Mouse (Mus musculus) adrenal gland (tissue): Measurements from ENCODE around the gene Olfr523.

Source experiments
- intact Hi-C: fragments of 180-260 bp; cut with DNase I; formaldehyde crosslinking; loops from one replicate; pipeline ENCODE4 v1.15.1; 2025

Olfr523 gene

DNA sequence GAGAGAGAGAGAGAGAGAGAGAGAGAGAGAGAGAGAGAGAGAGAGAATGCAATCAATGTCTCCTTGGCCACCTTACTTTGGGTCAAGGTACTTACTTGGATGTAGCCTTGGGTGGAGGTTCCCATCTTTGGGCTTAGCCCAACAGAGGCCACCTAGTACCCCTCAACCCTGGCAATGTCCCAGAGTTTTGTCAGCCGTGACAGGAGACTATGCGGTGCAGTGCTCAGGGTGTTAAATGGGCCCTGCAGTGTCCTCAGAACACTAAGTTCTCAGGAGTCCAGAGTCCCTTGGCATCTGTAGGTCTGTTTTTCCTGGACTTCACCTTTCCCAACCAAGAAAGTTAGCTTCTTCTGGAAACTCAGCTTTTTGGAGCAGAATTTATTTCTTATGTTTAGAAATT is 6.2 kb downstream of the Olfr523 start:
- intact Hi-C loops, result no loop called here

DNA sequence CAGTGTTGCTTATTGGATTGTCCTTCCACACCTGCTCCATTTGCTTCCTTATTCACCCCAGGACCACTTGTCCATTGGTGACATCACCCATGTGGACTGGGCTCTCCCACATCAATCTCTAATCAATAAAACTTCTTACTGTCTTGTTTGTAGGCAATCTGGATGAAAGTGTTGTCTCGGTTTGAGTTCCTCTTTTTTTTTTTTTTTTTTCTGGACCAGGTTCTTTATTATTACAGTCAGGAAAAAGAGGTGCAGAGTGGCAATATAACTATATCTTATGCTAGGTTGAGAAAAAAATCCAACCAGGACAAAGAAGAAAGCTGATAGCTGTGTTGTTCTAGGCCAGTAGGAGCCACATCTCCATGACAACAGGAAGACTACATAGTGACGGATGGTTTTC is 7.7 kb downstream of the Olfr523 start:
- intact Hi-C loops, result no loop called here

DNA sequence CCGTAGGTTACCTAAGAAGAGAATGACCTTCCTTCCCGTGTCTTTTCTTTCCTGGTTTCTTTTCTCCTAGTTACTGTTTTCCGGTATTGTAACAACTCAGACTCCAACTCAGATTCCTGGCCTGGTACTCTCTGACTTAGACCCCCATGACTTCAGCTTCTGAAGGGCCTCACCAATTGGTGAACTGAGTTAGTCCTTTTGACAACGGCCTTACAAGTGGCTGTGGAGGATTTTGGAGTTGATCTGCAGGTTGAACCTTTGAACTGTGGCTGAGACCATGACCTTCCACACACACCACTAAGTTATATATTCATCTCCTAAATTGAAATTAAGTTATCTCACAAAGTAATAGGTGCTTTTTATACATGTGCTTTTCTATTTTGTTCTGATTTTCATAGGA is 11.2 kb downstream of the Olfr523 start:
- intact Hi-C loops, result no loop called here

DNA sequence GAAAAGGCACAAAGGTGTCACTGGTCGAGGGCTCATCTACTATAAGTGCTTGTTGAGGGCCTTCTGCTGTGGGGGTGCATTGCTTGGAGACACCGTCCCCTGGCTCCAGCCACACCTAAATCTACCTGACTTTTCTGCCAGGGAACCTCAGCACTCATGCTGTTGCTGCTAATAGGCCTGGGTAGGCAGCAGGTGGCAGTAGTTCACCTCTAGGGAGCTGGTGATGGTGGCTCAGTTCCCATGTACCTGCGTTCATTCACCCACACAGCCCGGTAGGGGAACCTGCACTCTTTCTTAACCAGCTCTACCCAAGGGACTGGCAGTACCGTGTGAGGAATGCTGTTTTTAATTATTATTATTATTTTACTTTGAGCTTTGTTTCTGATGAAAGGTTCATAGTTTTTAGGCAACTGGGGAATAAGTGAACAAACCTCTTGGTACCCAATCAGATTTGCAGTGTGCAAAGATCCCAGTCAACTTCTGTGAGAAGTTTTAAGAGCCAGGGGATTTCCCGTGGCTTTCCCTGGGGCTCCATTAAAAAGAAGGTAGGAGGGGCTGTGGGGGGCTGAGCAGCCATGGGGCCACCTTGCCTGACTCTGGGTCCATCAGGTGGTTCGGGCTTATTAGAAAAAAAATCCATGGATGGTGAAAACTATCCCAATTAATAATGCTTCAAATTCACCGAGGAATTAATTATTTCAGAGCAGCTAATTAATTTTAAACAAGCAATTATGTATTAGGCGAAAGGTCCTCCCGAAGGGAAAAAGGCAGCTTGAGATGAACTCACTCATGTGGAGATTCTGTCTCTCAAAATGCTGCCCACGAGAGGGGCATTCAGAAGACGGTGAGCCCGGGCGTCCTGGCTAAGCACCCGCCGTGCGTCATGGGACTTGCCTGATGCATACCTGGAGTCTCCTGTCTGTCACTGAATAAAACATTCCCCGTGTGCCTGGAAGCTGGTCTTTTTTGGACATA is 13.9 kb downstream of the Olfr523 start:
- intact Hi-C loops, result no loop called here

DNA sequence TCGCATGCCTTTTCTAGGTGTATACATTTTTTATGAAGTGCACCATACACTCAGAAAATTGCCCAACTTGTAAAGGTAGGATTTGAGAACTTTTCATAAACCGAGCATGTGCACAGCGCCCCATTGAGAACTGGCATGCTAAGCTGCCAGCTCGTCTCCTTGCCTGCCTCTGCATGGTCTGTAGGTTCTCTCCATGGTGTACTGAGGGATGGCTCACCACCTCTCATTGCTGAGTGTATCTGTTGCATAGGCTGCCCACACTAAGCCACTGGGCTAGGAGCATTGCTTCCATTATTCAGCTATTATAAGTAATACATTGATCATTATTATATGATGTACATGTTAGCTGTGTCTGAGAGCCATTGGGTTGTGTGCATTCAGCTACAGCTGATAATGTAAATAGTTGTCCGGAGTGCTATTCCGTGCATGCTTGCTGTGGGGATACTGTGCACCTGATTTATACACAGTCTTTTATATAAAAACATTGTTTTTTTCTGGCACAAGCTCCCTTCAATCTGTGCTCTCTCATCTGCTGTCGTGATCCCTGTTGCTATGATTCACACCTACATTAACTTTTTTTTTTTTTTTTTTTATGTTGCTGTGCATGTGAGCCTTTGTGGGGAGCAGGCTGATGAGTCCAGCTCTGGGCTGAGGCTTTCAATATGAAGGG is 14.8 kb downstream of the Olfr523 start:
- intact Hi-C loops, result no loop called here

DNA sequence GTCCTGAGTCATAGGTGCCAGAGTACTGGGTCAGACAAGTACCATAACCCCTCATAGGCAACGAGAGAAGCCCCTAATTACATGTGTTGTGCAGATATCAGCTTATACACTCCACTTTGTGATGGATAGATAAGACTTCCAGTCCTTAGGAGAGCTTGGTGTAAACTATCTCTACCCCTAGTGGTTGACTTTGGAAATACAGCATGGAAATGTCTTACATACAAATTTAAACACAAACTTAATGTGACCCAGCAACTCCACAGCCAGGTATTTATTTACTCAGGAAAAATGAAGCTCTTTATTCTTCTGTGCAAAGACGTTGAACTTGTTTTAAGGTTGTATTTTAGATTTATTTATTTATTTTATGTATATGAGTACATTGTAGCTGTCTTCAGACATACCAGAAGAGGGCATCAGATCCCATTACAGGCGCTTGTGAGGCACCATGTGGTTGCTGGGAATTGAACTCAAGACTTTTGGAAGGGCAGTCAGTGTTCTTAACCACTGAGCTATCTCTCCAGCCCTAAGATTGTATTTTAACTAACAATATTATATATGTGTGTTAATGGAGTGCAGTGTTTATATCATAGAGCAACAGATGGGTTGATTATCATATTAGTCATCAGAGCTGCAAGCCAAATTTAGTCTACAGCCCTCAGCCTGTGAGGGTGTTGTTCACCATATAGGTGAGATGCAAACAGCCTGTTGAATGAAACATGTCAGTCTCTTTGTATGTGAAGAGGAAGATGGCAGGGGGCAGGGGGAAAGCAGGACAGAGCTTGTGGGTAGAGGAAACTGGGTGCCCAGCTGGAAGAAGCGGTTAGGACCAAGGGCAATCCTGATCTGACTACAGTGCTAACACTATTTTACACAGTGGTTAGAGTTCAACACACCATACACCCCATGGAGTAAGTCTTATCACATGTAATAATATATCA is 15.6 kb downstream of the Olfr523 start:
- intact Hi-C loops, result no loop called here

DNA sequence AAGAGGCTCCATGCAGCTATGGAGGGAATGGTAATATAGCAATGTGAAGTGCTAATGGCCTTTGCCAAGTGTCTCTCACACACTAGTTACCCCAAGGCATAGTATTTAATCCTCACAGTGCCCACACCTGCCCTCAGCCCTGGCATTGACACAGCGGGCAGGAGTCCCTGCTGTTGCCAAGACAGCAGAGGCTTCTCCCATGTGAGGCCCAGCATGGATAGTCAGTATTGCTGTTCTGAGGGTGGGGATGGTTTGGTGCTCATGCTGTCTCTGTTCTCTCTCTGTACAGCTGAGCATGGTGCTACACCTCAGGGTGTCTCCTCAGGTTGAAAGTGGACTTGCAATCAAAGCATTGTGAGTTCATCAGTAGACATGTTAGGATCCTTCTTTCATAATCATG is 17.4 kb downstream of the Olfr523 start:
- intact Hi-C loops, result no loop called here

DNA sequence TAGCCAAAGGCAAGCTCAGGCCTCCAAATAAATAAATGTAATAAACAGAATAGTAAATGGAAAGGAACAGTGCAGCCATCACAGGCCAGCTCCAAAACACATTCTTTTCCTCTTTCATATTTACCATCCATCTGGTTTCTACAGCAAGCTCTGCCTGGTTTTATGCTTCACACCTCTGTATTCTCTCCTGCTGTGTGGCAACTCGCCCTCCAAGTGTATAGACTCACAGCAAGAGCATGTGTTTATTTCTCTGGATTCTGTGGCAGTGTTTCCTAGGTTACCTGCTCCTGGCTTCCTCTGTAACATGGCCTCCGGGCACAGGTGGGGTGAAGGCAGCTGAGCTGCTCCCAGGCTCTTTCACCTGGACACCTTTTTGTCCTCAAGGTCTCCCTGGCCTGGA is 19.4 kb downstream of the Olfr523 start:
- intact Hi-C loops, result no loop called here

DNA sequence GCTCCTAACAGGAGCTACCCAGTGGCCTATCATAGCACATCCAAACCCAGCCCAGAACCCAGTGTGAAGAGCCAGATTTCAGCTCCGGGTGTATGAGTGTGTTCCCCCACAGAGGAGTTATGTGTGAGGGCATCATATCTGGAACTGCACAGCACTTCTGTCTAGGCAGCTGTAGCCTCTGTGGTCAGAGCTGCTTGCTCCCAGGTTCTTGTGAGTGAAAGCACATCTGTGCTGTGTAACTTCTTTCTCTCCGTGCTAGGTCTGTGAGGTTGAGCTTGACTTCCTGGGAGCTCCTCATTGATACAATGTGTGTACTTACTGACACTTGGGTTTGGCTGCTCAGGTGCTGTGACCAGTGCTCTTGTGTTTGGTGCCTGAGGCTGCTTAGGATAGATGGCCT is 19.8 kb downstream of the Olfr523 start:
- intact Hi-C loops, result no loop called here

DNA sequence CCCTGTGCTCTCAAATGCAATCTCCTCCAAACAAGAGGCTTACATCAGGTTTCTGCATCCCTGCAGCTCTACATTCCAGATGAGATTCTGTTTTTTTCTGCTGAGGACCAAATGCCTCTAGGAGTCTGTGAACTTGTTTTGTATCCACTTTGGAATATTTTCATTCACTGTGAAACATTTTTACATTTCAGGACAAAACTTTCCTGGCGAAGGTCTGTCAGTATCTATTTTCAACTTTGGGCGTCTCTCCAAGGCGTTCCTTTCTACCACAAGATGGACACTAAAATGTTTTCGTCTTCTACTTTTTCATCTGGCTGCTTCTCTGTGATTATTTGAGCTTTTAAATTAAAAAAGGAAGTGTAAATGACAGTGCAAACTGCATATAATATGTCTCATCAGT is 21.0 kb downstream of the Olfr523 start:
- intact Hi-C loops, result no loop called here

DNA sequence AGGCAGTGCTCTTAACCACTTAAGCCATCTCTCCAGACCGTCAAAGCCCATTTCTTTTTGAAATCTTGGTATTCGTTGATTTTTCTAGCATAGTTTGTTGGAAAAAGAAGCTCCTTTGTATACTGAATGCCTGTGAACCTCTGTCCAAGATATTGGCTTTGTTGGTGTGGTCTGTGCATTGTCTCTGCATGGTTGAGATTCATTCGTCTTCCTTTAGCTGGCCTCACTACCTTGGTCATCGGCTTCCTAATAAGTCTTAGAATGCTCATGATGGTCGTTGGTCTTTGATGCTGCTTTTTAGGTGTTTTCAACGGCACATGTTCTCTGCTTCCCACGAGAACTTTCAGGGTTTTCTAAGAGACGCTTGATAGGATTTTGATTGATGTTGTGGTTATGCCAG is 23.0 kb downstream of the Olfr523 start:
- intact Hi-C loops, result no loop called here

DNA sequence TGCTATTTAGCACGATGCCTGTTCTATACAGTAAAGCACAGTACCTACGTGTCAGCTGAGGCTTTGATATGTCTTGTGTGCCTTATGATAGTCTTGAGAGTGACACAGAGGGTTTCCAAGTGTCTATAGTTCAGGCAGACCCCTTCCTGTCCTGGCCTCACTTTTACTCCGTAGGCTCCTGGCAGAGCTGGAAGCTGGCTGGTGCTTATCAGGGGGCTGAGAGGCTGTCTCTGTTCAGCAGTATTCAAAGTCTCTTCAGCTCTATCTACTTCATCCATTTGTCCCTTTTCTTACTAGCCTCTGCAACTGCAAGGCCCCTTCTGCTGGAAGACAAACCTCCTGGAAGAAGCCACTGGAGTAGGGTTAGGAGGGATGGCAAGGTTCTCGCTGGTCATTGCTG is 28.1 kb downstream of the Olfr523 start:
- intact Hi-C loops, result no loop called here

DNA sequence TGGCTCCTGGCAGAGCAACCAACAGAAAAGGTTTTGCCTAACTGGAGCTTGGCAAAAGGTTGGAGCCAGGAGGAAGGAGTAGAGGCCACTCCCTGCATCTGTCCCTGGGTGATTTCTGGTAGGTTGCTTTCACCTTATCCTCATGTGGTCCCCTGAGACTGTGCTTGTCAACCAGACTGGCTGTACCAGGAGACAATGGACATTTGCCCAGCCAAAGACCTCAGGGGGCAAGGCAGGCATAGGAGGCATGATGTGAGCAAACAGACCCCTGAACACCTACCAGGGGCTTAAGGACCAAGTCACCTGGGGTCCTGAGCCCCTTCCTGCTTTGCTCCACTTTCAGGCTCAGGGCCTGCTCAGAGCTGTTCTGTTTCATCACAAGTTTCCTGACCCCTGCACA is 32.8 kb downstream of the Olfr523 start, which contains the start of gene Olfr524:
Olfr524 (minus strand) TSS at position 101 of the 400 bp plus-strand sequence.
- intact Hi-C loops, result no loop called here

DNA sequence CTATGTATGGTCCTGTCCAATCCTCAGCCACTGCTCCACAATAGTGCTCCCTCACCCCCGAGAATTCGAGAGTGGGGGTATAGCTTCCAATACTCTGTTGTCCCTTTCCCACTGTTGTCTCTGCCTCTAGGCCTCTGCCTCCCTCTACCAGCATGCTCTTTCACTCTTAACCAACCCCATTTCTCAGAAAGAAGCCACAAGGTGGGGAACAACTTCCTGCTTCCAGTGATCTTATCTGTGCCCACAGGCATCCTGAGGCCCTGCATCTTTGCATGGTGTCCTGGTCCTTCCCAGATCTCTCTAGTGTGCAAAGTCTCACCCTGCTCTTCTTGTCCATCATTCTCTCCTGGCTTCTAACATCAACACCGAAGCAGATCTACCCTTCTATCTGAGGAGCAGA is 33.9 kb downstream of the Olfr523 start:
- intact Hi-C loops, result no loop called here

DNA sequence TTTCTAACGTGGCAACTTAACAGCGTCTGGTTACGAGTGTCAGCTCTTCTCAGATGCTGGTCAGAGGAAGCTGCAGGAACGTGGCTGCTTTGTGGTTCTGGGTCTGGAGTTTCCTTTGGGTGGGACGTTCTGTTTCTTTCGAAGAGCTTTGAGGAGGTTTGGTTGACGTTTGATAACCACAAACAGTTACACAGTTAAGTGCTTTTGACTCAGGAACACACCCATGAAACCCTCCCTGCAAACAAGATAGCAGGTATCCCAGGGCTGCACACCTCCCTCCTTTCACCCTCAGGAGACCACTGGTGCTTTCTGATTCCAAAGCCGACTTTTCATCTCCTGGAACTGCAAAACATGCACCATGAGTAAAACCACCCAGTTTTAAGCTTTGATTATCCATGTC is 35.1 kb downstream of the Olfr523 start:
- intact Hi-C loops, result no loop called here

DNA sequence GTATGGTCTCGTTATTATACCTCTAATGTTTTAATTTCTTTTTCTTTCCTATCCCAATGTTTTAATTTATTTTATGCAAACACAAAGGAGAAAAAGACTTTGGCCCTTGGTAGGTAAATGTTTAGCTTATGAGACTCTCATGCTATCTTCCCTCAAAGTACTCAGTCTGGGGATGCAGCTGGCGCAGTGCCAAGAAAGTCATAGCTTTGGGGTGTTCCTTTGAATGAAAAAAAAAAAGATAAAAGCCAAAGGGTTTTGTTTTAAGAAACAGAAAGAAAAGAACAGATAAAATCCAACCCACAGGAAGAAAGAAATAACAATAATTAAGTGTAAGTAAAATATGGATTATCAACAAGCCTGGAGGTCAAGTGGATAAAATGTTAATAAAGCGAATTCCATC is 35.7 kb downstream of the Olfr523 start:
- intact Hi-C loops, result no loop called here

DNA sequence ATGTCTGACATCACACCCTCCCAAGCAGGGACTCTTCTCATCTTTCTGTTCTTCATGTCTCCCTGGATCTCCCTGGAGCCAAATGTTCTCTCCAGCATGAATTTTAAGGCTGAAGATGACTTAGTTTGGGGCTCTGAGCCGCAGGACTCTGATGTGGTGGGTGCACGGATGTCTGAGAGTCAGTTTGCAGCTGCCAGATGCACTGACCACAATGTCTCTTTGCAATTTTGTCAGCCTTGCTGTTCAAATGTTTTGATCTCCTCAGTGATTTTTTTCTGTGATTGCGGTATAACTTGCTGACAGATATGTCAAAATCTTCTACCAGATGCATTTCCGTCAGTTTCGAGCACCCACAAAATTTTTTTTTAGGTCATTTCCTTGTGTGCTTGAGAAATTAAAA is 40.8 kb downstream of the Olfr523 start:
- intact Hi-C loops, result no loop called here

DNA sequence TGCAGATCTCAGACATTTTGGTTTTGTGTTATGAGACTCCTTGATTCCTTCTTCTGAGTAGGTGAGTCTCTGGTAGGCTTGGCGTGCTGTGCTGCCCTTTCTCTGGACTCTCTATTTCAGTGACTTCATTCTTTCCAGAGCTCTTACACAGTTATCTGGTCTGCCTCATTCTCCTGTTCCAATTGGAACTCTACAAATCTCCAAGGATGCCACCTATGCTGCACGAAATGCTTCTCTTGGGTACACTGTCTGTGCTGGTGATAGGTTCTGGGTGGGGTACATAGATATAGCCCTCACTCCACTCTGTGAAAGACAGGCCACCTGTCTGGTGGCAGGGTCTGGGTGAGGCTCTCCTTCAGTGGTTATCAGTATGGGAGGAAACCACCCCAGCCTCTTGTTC is 45.0 kb downstream of the Olfr523 start, which contains the start of gene Cd163l1:
Cd163l1 (plus strand) TSS at position 301 of the 400 bp plus-strand sequence.
- intact Hi-C loops, result no loop called here

DNA sequence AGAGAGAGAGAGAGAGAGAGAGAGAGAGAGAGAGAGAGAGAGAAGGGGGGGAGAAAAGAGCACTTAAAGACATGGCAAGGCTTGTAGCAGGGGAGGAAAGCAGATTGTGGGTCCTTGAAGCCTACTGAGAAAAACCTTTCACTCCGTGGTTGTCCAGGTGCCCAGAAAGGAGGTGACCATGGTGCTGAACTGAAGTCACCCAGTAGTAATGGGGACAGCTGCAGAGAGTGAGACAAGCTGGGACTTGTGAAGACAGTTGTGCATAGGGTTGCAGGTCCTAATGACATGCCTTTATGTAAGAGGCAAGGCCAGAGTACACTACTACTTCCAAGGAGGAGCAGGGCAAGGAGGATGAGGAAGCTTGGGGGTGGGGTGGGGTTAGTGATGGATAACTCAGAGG is 46.3 kb downstream of the Olfr523 start:
- intact Hi-C loops, result no loop called here

DNA sequence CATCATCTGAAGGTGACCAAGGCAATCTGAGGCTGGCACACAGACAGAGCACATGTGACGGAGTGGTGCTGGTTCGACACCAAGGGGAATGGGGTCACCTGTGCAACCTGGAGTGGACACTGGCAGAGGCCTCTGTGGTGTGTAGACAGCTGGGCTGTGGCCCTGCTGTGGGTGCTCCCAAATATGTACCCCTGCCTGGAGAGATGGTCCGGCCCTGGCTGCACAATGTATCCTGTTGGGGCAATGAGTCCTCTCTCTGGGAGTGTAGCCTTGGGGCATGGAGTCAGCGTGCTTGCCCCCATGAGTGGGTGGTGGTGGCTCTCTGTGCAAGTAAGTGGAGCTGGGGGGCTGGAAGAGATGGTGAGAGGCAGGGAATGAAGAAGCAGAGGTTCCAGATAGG is 47.4 kb downstream of the Olfr523 start:
- intact Hi-C loops, result no loop called here

DNA sequence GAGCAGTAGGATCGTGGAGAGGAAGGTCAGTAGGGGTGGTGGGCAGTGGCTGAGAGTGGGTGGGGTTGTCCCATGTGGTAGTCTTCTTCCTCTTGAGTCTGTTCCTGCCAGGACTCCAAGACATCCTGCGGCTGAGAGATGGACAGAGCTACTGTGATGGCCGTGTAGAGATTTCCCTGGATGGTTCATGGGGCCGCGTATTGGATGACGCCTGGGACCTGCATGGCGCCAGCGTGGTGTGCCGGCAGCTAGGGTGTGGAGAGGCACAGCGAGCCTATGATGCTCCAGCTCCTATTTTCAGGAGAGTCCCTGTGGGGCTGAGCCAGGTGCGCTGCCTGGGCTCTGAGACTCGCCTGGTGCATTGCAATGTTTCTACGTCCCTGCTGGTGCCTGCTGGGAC is 51.2 kb downstream of the Olfr523 start:
- intact Hi-C loops, result no loop called here
